Mouse (Mus musculus) frontal cortex, postnatal 14 days (tissue): Measurements from ENCODE around the gene Cep89.

Source experiments
- DNase-seq, 2 experiments: peaks; one replicate each; pipeline ENCODE4 v3.0.0; 2022; ENCODE audit warnings: low spot score in 2 of 2

Gene Cep89

DNA sequence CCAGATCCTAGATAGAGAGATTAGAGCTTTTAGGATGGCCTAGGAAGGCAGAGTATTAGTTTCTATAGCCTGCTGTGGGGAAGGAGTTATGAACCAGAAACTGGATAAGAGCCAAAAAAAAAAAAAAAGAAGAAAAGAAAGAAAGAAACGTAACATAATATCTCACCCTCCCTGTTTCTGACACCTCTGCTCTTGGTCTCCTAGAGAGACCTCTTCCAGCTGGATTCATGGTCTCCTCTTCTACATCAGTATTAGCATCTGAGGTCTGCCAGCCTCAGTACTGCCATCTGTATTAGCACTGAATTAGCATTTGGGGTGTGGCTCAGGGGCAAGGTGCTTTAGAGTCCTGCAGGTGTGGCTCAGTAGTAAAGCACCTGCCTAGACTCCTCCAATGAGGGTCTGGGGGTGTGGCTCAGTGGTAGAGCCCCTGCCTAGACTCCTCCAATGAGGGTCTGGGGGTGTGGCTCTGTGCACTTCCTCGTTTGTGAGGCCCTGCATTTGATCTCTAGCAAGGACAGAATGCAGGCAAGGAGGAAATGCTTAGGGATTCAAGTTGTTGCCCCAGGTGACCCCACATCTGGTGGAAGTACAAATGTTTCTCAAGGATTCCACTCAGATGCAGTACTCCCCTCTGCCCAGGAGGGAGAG lies 14.0 kb upstream of the Cep89 start:
- DNase-seq = no peak

DNA sequence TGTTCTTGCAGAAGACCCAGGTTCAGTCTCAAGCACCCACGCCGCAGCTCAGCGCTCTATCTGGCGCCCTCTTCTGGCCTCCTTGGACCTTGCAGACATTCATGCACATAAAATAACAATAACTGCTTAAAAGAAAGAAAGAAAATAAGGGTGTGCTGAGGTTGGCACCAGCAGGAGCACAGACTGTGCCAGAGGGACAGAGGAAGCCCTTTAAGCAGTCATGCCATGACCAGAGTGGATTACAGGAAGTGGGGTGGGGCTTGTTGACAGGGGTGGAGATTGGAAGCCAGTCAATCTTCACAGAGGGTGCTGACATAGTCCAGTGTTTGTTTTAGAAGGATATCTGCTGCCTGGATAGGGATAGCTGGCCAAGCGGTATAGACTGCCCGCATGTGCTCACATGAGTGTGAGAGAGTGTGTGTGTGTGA lies 10.3 kb upstream of the Cep89 start:
- no peak for DNase-seq

GRCm38 (mm10) chr7:35388694-35389093 lies 8.1 kb upstream of the Cep89 start:
- DNase-seq = no peak

GRCm38 (mm10) chr7:35392935-35393334 lies 3.9 kb upstream of the Cep89 start:
- DNase-seq = no peak

GRCm38 (mm10) chr7:35395734-35396456 lies 940 bp upstream of the Cep89 start:
- DNase-seq = peak in 1 of 2 experiments; percentile 10

DNA sequence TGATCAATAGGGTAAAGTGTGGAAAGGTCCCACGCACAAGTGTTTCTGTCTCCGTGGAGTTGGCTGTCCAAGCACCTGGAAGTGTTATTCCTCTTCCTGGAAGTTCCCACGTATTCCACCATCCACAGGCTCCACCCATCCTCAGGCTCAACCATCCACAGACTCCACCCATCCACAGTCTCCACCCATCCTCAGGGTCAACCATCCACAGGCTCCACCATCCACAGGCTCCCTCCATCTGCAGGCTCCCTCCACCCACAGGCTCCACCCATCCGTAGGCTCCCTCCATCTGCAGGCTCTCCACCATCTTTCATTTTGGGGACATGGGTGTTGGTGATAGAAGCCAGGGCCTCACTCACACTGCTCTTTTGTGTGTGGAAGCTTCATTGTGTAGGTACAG lies 4.3 kb downstream of the Cep89 start:
- no peak for DNase-seq

GRCm38 (mm10) chr7:35415226-35415625 lies 18.4 kb downstream of the Cep89 start:
- DNase-seq = no peak

GRCm38 (mm10) chr7:35415801-35416653 lies 19.2 kb downstream of the Cep89 start:
- no peak for DNase-seq

DNA sequence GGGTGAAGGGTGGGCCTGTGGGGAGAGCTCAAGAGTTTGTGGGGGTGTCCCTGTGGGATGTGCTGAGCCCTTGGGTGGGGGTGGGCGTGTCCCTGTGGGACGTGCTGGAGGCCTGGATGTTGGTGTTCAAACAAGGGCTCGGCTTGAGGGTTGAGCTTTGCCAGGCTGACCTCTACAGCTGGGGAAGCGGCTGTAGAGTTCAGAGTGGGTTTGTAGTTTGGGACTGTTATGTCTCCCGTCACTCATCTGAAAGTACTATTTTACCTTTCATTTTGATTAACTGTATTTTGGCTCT lies 19.8 kb downstream of the Cep89 start:
- no peak for DNase-seq

GRCm38 (mm10) chr7:35423071-35423470 lies 26.2 kb downstream of the Cep89 start:
- no peak for DNase-seq

DNA sequence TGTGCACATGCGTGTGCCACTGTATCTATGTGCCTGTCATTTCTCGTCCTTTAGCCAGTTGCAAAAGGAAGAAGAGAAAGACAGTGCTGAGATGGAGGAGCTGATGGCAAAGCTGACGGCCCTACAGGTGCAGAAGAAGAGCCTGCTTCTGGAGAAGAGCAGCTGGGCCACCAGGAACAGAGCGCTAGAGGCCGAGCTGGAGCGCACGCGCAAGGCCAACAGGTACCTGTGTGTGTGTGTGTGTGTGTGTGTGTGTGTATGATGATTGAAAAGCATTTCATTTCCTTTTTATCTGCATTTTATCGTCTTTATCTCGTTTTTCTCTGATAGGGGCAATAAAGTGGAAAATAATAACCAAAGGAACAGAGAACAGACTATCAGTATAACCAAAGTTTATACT lies 31.3 kb downstream of the Cep89 start:
- no peak for DNase-seq

GRCm38 (mm10) chr7:35435266-35435665 lies 38.4 kb downstream of the Cep89 start:
- no peak for DNase-seq

- DNase-seq = no peak
Measured at GRCm38 (mm10) chr7:35447501-35447900, 50.7 kb downstream of the Cep89 start.

DNA sequence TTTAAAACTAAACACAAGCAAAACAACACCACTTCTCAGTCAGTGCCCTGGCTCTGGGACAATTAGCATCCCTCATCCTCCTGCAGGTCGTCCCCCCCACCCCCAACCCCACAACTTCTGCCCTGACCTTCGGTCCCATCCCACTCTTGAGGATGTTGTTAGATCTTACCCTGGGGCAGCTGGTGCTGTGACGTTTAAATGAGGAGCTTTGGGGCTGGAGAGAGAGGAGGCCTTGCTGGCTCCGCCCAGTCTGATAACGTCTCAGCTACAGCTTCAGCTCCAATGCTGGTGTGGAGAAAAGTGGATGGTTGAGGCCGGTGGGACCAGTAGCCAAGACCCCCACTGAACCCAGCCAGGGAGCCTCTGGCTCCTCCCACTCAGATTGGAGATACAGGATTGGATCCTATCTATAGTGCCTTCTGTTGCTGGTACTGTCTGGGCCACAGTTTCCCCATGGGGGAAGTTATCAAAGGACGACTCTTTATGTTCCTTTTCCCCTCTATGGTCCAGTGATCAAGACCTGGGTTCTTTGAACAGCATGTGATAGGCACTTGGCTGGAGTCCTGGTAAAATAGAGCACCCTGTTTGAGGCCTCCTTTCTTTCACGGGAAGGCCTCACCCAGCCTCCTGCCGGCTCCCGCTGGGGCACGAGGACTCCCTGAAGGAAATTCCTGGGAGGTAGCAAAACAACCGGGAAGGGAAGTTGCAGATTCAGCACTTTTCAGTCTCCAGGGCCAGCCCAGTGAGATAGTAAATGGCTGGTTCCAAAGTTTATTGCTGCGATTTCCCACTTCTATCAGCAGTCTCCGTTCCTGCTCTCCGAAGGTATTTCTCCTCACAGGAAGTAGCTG lies 51.4 kb downstream of the Cep89 start, which contains the start of gene Slc7a9:
Gene Slc7a9, plus strand, starts transcription at position 801 of the 851 bp plus-strand sequence.
- DNase-seq = no peak

DNA sequence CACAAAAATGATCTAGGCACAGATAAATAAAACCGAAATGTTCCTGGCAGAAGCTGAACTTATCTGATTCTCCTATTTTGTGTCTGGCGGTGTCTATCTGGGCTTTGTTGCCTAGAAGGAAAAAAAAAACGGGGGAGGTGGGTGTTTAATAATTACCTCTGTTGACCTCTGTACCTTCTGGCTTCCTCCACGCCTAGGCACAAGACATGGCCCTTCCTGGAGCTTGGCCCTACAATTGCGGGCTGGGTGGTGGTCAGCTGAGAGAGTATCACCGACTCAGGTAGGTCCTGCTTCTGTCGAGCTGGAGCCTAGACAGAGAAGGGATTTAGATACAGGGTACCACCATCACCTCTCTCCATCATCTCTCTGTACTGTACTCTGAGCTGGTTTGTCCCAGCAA lies 52.0 kb downstream of the Cep89 start:
- DNase-seq = no peak

DNA sequence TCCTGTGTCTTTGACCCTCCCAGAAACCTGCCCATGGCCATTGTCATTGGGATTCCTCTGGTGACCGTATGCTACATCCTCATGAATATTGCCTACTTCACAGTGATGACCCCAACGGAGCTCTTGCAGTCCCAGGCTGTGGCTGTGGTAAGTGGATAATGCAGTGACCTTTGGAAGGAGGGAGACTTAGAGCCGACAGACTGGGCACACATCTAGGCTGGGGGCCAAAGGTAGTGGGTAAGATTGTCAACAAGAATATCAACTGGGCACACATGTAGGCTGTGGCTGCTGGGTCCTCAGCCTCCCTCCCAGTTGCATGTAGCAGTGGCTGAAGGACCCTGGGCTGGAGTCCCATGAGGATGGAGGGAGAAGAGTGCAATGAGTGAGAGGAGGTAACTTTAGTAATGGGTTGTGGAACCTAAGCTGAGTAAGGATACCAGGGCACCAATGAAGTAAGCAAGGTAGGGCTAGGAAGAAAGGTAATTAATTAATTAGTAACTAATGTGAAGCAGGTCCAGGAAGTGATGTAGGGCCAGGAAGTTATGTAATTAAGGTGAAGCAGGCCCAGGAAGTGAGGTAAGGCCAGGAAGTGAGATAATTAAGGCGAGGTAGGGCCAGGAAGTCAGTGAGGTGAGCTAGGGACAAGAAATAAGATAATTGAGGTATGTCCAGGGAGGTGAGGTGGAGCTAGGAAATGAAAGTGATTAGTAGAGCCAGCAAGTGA lies 59.4 kb downstream of the Cep89 start:
- no peak for DNase-seq

DNA sequence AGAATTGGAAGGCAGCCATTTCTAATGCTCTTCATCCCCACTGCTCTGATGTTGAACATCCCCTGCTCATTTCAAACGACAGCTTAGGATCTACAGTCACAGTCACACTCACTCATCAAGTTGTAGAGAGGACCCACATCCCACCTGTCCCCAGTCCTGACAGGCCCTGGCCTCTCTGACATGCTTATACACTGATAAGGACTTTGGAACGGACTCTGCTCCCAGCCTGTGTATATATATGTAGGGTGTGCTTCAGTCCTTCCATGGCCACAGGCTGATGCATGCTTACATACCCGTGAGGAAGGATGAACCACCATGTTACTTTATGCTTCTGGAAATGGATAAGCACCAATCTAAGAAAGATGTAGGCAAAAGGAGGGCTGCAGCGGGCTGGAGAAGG lies 64.1 kb downstream of the Cep89 start:
- DNase-seq = no peak

DNA sequence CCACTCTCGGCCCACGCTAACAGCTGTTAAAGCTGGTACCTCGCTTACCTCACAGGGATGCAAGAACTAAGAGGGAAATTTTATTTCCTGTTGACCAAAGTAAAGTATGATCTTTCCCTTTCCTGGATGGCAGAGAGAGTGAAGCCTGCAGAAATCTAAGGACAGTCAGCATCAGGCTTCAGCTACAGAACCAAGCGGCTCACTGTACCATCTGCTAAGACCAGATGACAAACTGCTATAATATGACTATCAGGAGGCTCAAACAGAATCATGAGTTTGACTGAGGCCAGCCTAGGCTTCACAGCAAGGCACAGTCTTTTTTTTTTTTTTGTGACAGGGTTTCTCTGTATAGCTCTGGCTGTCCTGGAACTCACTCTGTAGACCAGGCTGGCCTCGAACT lies 68.2 kb downstream of the Cep89 start:
- DNase-seq = no peak

- no peak for DNase-seq
Measured at GRCm38 (mm10) chr7:35467856-35468255, 71.0 kb downstream of the Cep89 start.

GRCm38 (mm10) chr7:35470794-35471193 lies 74.0 kb downstream of the Cep89 start:
- DNase-seq = no peak

- DNase-seq = no peak
Measured at GRCm38 (mm10) chr7:35476457-35476856, 79.6 kb downstream of the Cep89 start.
